Mouse (Mus musculus): ENCODE data around the gene Chchd5. TPM values are rescaled to one million over a fixed set of nuclear protein-coding genes. Genes with fewer than 3 reads are reported as not detected.

The Chchd5 gene
- total RNA-seq, 2 experiments from 2014 or later = 12.4 to 12.5 TPM

- no peak for DNase-seq
- intact Hi-C loops (cut with DNase I) = no loop called here
These were observed 20.9 kb downstream of the Chchd5 start for GRCm38 (mm10) chr2:129150386-129150785.

GRCm38 (mm10) chr2:129151111-129151510, 21.6 kb downstream of the Chchd5 start:
- intact Hi-C loops (cut with DNase I) = no loop called here
- no peak for DNase-seq

GRCm38 (mm10) chr2:129152751-129153150, 23.3 kb downstream of the Chchd5 start:
- no peak for DNase-seq
- intact Hi-C loops (cut with DNase I) = no loop called here

- no peak for DNase-seq
- intact Hi-C loops (cut with DNase I) = no loop called here
These were observed 35.3 kb downstream of the Chchd5 start for GRCm38 (mm10) chr2:129164815-129165214.

GRCm38 (mm10) chr2:129166466-129167463, 37.3 kb downstream of the Chchd5 start:
- no peak for DNase-seq
- intact Hi-C loops (cut with DNase I) = no loop called here

- DNase-seq = no peak
- intact Hi-C loops (cut with DNase I) = loop anchor here (5.0 kb wide), 1 partner anchor 34 kb away; no protein-coding TSS in a partner anchor
These were observed 43.9 kb downstream of the Chchd5 start for GRCm38 (mm10) chr2:129173386-129173785.

GRCm38 (mm10) chr2:129174474-129174873, 45.0 kb downstream of the Chchd5 start:
- intact Hi-C loops (cut with DNase I) = loop anchor here (1.0 to 5.0 kb wide), 3 partner anchors 33 to 260 kb away; no protein-coding TSS in a partner anchor

GRCm38 (mm10) chr2:129175636-129176035, 46.1 kb downstream of the Chchd5 start:
- intact Hi-C loops (cut with DNase I) = loop anchor here (2.0 kb wide), 1 partner anchor 259 kb away; no protein-coding TSS in a partner anchor
- no peak for DNase-seq

More at GRCm38 (mm10) chr2:129174474-129174873, 45.0 kb downstream of the Chchd5 start:
- DNase-seq = peak; percentile 61 to 65

- intact Hi-C loops (cut with DNase I) = no loop called here
- no peak for DNase-seq
These were observed 47.3 kb downstream of the Chchd5 start for GRCm38 (mm10) chr2:129176676-129177420.

- no peak for DNase-seq
- intact Hi-C loops (cut with DNase I) = loop anchor here (2.0 kb wide), 1 partner anchor 21 kb away; the partner anchor contains the start of gene Slc20a1
These were observed 48.2 kb downstream of the Chchd5 start for GRCm38 (mm10) chr2:129177661-129178060.

- DNase-seq = no peak
- intact Hi-C loops (cut with DNase I) = loop anchor here (2.0 kb wide), 1 partner anchor 20 kb away; the partner anchor contains the start of gene Slc20a1
These were observed 48.8 kb downstream of the Chchd5 start for GRCm38 (mm10) chr2:129178182-129178908.

GRCm38 (mm10) chr2:129179946-129180853, 50.7 kb downstream of the Chchd5 start:
- no peak for DNase-seq
- intact Hi-C loops (cut with DNase I) = loop anchor here (2.0 to 5.0 kb wide), 2 partner anchors 19 to 227 kb away; partner anchors contain the start of gene Slc20a1

- no peak for DNase-seq
- intact Hi-C loops (cut with DNase I) = loop anchor here (5.0 kb wide), 1 partner anchor 226 kb away; no protein-coding TSS in a partner anchor
These were observed 52.0 kb downstream of the Chchd5 start for GRCm38 (mm10) chr2:129181509-129181908.

GRCm38 (mm10) chr2:129182412-129182811, 52.9 kb downstream of the Chchd5 start:
- intact Hi-C loops (cut with DNase I) = loop anchor here (5.0 kb wide), 1 partner anchor 225 kb away; no protein-coding TSS in a partner anchor
- DNase-seq = no peak

- DNase-seq = no peak
- intact Hi-C loops (cut with DNase I) = loop anchor here (5.0 kb wide), 1 partner anchor 224 kb away; no protein-coding TSS in a partner anchor
These were observed 54.1 kb downstream of the Chchd5 start for GRCm38 (mm10) chr2:129183561-129184031.

Data from heart, postnatal 36 days (tissue).